Mouse (Mus musculus): ENCODE results near the gene Dll4. TPM values are rescaled to one million over a fixed set of nuclear protein-coding genes. Genes with fewer than 3 reads are reported as not detected.
A peak's percentile ranks its signal among the peaks of the same experiment; 100 is the strongest.

Dll4 gene
- total and polyA plus RNA-seq, 2 experiments from 2014 or later, result 2.4 to 2.8 TPM

- DNase-seq (no peak), ATAC-seq (no peak)
- Histone ChIP-seq H3K9ac (no peak overlapping the region), H3K4me1 (ENCODE audit: insufficient read depth) (peaks cover 4% of the 10 kb centered on the region; the same call in 1 of the 2 replicates), H3K9me3 (ENCODE audit: low read length) (no peaks in the 10 kb centered on the region), H3K4me3 (ENCODE audit: low read depth, low read length) (no peak overlapping the region), H3K4me2 (ENCODE audit: low read depth) (no peak overlapping the region), H3K27me3 (ENCODE audit: insufficient read depth, low read length) (peaks cover 8% of the 10 kb centered on the region), H3K36me3 (ENCODE audit: insufficient read depth) (no peaks in the 10 kb centered on the region), H3K27ac (ENCODE audit: low read depth, low read length) (no peak overlapping the region)
- no peak for TF ChIP-seq CTCF (IDR thresholded peaks at IDR 0.05; ENCODE audit: low read depth)
- WGBS, result 75% methylated on average over 7 of the region's 7 CpGs
Observed at GRCm38 (mm10) chr2:119334964-119335525, 9.5 kb downstream of the Dll4 start.

- Histone ChIP-seq H3K9me3 (ENCODE audit: low read length) (no peaks in the 10 kb centered on the region), H3K9ac (no peak overlapping the region), H3K4me1 (ENCODE audit: insufficient read depth) (peaks cover 4% of the 10 kb centered on the region; the same call in 1 of the 2 replicates), H3K36me3 (ENCODE audit: insufficient read depth) (no peaks in the 10 kb centered on the region), H3K4me3 (ENCODE audit: low read depth, low read length) (no peak overlapping the region), H3K27ac (ENCODE audit: low read depth, low read length) (no peak overlapping the region), H3K4me2 (ENCODE audit: low read depth) (no peak overlapping the region), H3K27me3 (ENCODE audit: insufficient read depth, low read length) (peaks cover 6% of the 10 kb centered on the region)
- no peak for DNase-seq
- no peak for ATAC-seq
- 81% methylated on average over 1 of the region's 1 CpGs for WGBS
- TF ChIP-seq CTCF (IDR thresholded peaks at IDR 0.05; ENCODE audit: low read depth), result no peak
Observed at GRCm38 (mm10) chr2:119335535-119335934, 10.0 kb downstream of the Dll4 start.

GRCm38 (mm10) chr2:119336002-119336401 is 10.4 kb downstream of the Dll4 start:
- H3K27me3 ChIP-seq (ENCODE audit: insufficient read depth, low read length), result peaks cover 1% of the 10 kb centered on the region; the same call in 1 of the 2 replicates
- 84% methylated on average over 2 of the region's 2 CpGs for WGBS
- no peak for TF ChIP-seq CTCF (IDR thresholded peaks at IDR 0.05; ENCODE audit: low read depth)

GRCm38 (mm10) chr2:119336470-119336869 is 10.9 kb downstream of the Dll4 start:
- no peak overlapping the region for H3K9ac ChIP-seq
- H3K27me3 ChIP-seq (ENCODE audit: insufficient read depth, low read length), result no peaks in the 10 kb centered on the region
- no peak overlapping the region for H3K4me2 ChIP-seq (ENCODE audit: low read depth)
- H3K9me3 ChIP-seq (ENCODE audit: low read length), result no peaks in the 10 kb centered on the region
- H3K27ac ChIP-seq (ENCODE audit: low read depth, low read length), result no peak overlapping the region
- 75% methylated on average over 10 of the region's 10 CpGs for WGBS
- no peak overlapping the region for H3K4me3 ChIP-seq (ENCODE audit: low read depth, low read length)
- no peaks in the 10 kb centered on the region for H3K36me3 ChIP-seq (ENCODE audit: insufficient read depth)
- H3K4me1 ChIP-seq (ENCODE audit: insufficient read depth), result peaks cover 4% of the 10 kb centered on the region; the same call in 1 of the 2 replicates
- DNase-seq (no peak), ATAC-seq (no peak)
- no peak for TF ChIP-seq CTCF (IDR thresholded peaks at IDR 0.05; ENCODE audit: low read depth)

More at GRCm38 (mm10) chr2:119336002-119336401, 10.4 kb downstream of the Dll4 start:
- no peak overlapping the region for H3K4me2 ChIP-seq (ENCODE audit: low read depth)
- no peak overlapping the region for H3K27ac ChIP-seq (ENCODE audit: low read depth, low read length)
- peaks cover 4% of the 10 kb centered on the region; the same call in 1 of the 2 replicates for H3K4me1 ChIP-seq (ENCODE audit: insufficient read depth)
- no peaks in the 10 kb centered on the region for H3K36me3 ChIP-seq (ENCODE audit: insufficient read depth)
- H3K9ac ChIP-seq, result no peak overlapping the region
- no peak overlapping the region for H3K4me3 ChIP-seq (ENCODE audit: low read depth, low read length)
- DNase-seq (no peak), ATAC-seq (no peak)
- no peaks in the 10 kb centered on the region for H3K9me3 ChIP-seq (ENCODE audit: low read length)

GRCm38 (mm10) chr2:119337425-119338265 is 12.1 kb downstream of the Dll4 start:
- H3K27ac ChIP-seq (ENCODE audit: low read depth, low read length), result peak overlapping the region; percentile 58; the same call in 1 of the 2 replicates
- no peaks in the 10 kb centered on the region for H3K27me3 ChIP-seq (ENCODE audit: insufficient read depth, low read length)
- no peaks in the 10 kb centered on the region for H3K36me3 ChIP-seq (ENCODE audit: insufficient read depth)
- H3K9me3 ChIP-seq (ENCODE audit: low read length), result no peaks in the 10 kb centered on the region
- WGBS, result 7% methylated on average over 60 of the region's 60 CpGs
- H3K4me3 ChIP-seq (ENCODE audit: low read depth, low read length), result peak overlapping the region; percentile 61
- peak; percentile 91 for ATAC-seq
- TF ChIP-seq CTCF (IDR thresholded peaks at IDR 0.05; ENCODE audit: low read depth), result peak; percentile 94
- H3K9ac ChIP-seq, result peak overlapping the region; percentile 81
- peak overlapping the region; percentile 91 for H3K4me2 ChIP-seq (ENCODE audit: low read depth)
- peak; percentile 92 for DNase-seq
- H3K4me1 ChIP-seq (ENCODE audit: insufficient read depth), result peaks cover 4% of the 10 kb centered on the region; the same call in 1 of the 2 replicates

- H3K27ac ChIP-seq (ENCODE audit: low read depth, low read length), result no peak overlapping the region
- H3K9ac ChIP-seq, result no peak overlapping the region
- 53% methylated on average over 6 of the region's 6 CpGs for WGBS
- no peak for TF ChIP-seq CTCF (IDR thresholded peaks at IDR 0.05; ENCODE audit: low read depth)
- H3K4me3 ChIP-seq (ENCODE audit: low read depth, low read length), result no peak overlapping the region
- H3K4me1 ChIP-seq (ENCODE audit: insufficient read depth), result no peaks in the 10 kb centered on the region
- H3K27me3 ChIP-seq (ENCODE audit: insufficient read depth, low read length), result no peaks in the 10 kb centered on the region
- ATAC-seq (no peak), DNase-seq (no peak)
- H3K9me3 ChIP-seq (ENCODE audit: low read length), result no peaks in the 10 kb centered on the region
- H3K4me2 ChIP-seq (ENCODE audit: low read depth), result no peak overlapping the region
- H3K36me3 ChIP-seq (ENCODE audit: insufficient read depth), result no peaks in the 10 kb centered on the region
Observed at GRCm38 (mm10) chr2:119344537-119345138, 19.1 kb downstream of the Dll4 start.

Measured in forebrain, postnatal 0 days (tissue).